Mouse (Mus musculus) activated CD4-positive, CD25-positive, alpha-beta regulatory T cell, adult 4 months (primary cell): ENCODE data around the gene Ap5z1. TPM values are rescaled to one million over a fixed set of nuclear protein-coding genes. Genes with fewer than 3 reads are reported as not detected.

Source experiments
- ATAC-seq: one replicate; pipeline ENCODE4 v1.8.0; 2017
- polyA plus RNA-seq, 2 experiments: library from polyadenylated mRNA; unstranded; fragments of 100-300 nt; shearing (Covaris generic); gene quantifications; one replicate each; pipeline ENCODE4 v1.2.1; 2017

Ap5z1 gene
- 10 to 100 TPM; 12.0 to 24.8 TPM for polyA plus RNA-seq

DNA sequence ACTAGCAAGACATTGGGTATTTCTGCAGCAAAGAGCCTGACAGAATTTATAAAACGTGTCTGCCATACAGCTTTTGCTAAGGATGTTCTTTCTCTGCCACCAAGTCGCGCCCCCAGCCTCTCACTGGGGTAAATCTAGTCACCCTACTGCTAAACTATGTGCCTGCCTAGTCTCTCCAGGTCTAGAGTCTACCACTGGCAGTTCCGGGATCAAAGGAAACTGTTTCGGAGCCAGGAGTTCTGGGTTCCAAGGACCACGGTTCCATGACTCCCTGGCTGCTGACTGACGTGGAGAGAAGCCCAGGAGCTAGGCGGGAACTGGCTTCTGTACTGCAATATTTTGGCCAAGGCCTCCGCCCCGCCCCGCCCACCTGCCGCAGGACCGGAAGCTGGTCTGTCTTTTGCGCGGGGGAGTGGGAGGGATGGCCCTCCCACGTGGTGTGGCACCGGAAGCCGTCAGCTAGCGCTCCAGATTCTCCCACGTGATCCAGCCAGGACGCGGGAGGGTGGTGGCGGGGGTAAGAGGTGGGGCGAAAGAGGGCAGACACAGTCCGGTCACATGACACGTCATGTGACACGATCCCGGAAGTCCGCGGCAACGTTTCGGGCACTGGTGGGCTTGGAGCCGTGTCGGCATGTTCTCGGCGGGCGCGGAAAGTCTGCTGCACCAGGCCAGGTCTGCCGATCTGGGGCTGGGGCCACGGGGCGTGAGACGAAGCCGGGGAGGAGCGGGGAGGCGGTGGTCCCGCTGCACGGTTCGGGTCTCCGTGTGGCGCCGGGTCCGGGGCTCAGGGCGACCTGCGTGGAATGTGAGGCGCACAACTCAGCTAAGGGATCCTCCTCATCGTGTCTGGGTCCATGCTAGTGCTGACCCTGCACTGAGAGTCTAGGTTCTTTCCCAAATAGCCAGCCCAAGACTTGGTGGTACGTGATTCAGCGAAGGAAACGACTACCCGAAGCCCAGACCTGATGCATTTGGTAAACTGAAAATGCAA lies at the start of gene Ap5z1:
TSS of gene Ap5z1 (plus strand) at position 484 of the 994 bp plus-strand sequence.
- peak; percentile 93 for ATAC-seq

- ATAC-seq = no peak
These were observed 48.3 kb upstream of the Ap5z1 start for GRCm38 (mm10) chr5:142415401-142415800.

GRCm38 (mm10) chr5:142416070-142416775 lies 47.5 kb upstream of the Ap5z1 start:
- ATAC-seq = peak; percentile 97

DNA sequence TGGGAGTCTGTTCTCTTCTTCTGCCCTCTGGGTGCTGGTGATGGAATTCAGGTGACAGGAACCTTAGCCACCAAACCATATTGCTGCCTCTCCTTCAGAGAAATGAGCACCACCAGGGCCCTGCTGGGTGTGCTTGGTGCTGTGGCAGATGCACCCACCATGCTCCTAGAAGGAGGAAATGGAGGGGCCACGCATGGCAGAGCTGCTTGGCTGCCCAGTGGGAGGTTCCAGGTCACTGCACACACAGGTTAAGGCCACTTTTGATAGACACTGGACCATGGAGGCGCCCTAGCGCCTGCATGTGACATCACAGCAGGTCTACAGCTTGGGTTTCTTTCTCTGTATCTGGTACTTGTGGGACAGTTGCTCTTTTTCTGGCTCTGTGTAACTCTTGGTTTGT lies 46.6 kb upstream of the Ap5z1 start:
- ATAC-seq = no peak

DNA sequence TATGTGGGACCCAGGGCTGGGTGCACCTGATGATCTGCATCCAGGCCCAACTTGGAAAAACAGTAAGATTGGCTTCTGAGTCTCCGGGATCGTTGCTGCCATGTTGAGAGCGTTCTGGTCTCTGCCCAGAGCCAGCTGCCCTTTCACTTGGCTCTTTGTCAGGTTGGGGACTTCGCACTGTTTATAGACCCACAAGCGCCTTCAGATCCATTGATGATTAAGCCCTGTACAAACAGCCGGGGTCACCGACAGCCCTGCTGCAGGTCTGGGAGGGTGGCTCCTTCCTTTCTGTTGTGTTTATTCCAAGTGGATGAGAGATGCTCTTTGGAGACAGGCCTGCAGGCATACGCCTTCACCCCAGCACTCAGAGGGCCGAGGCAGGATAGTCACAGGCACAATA lies 45.9 kb upstream of the Ap5z1 start:
- ATAC-seq = no peak

- no peak for ATAC-seq
These were observed 45.3 kb upstream of the Ap5z1 start for GRCm38 (mm10) chr5:142418419-142418818.

DNA sequence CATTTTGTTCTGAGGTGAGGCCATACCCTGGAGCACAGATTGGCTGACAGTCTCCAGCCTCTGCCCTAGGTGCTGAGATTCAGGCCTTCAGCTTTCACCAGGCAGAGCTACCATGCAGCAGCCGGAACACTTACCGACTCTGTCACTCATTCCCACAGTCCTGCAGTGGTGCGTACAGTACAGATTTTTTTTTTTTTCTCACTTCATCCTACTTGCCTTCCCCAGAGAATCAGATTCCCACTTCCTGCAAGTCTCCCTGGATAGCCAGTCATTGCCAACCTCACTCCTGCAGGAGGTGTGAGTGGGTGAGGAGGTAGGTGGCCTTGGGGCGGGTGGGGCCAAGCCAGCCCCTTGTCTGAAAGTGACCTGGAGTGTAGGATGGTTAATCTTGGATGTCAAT lies 43.4 kb upstream of the Ap5z1 start:
- ATAC-seq = no peak

DNA sequence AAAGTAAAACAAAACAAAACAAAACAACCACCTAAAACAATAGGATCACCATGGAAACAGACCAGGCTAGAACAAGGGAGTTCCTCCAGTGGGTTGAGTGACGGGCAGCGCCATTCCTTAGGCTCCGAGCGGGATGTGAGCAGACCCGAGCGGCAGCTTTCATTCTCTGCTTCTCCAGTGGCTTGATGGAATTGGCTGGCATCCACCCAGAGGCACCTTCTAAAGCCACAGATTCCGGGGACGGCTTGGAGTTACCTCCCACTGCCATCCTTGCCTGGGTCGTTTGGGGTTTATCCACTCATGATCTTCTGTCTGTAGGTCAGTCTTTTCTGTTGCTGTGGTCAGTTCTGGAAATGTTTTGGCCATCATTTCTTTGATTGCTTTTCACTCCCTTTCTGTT lies 42.8 kb upstream of the Ap5z1 start:
- ATAC-seq = no peak

DNA sequence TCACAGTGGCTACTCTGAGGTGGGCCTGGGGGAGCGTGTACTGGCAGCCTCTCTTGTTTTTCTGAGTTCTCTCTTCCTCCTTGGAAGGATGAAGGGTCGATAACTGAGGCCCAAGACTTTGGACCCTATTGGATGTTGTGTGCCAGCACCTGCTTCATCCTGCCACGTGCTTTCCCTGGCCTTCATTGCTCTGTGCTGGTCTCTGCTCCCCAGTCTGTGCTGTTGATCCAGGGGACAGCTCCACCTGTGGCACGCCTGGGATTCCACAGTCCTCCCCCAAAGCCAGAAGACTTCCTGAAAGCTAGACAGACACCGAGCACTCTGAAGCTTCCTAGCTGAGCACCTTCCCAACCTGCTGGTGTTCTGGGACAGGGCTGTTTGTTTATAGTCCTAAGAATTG lies 41.9 kb upstream of the Ap5z1 start:
- no peak for ATAC-seq

DNA sequence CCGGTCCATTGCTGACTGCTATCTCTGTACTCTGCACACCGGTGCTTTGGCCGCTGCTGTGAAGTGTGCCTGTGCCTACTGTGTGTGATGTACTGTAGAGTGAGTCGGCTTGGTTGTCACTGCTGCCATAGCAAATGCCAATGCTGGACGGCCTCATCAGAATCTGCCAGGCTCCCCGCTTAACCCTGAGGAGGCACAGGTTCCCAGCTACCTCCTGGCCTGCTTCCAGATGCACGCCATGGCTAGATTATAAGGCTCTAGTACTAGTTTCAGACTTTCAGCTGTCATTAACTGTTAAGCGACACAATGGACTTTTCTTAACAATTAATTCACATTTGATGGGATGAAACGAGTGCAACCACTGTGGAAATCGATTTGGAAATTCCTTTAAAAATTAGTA lies 40.6 kb upstream of the Ap5z1 start:
- no peak for ATAC-seq

GRCm38 (mm10) chr5:142423701-142424100 lies 40.0 kb upstream of the Ap5z1 start:
- ATAC-seq = no peak

DNA sequence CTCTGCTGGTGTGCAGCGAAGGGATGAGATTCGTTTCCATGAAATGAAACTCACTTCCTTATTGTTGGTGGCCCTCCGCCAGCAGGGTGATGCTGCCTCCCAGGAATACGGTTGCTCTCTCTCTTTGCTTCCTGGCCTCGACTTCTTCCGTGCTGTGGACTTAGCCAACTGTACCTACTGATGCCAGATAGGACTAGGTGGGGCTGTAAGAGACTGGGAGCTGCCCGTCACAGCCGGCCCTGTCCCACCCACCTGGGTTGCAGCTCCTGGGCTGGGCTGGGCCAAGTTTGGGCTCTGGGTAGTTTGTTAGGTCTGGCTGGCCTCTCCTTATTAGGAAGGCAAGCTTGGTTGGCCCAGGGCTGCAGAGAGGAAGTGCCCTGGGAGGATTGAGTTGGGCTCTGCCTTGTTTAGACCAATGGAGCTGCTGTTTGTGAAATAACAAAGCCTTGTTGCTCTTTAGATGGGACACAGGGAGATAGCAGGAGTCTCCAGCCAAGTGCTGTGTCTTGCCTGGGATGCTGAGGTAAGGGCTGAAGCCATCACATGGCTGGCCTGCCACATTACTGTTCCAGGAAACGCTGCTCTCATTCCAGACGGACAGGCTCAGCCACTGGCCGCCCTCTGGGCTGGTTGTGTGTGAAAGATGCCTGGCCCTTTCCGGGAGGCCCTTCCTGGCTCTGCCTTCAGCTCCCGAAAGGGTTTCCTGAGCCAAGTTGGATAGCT lies 39.0 kb upstream of the Ap5z1 start:
- ATAC-seq = no peak

- ATAC-seq = no peak
These were observed 37.3 kb upstream of the Ap5z1 start for GRCm38 (mm10) chr5:142426476-142426875.

DNA sequence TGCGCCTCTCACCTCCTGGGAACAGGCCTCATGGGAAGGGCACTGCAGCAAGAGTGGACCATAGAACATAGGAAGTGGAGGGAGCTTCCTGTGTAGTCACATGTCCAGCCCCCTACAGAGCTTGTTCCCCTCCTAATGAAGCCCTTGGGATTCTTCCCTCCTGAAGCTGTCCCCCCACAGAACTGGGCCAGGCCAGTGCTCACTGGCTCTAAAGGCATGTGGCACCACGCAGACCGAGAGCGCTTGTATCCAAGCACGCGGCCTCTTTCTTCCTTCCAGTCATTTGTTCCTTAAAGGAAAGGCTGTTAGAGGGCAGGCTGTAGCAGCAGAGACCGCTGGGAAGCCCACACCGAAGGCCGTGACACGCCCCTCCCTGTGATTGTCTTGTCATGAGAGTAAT lies 35.9 kb upstream of the Ap5z1 start:
- ATAC-seq = no peak

GRCm38 (mm10) chr5:142428691-142429090 lies 35.1 kb upstream of the Ap5z1 start:
- ATAC-seq = no peak

DNA sequence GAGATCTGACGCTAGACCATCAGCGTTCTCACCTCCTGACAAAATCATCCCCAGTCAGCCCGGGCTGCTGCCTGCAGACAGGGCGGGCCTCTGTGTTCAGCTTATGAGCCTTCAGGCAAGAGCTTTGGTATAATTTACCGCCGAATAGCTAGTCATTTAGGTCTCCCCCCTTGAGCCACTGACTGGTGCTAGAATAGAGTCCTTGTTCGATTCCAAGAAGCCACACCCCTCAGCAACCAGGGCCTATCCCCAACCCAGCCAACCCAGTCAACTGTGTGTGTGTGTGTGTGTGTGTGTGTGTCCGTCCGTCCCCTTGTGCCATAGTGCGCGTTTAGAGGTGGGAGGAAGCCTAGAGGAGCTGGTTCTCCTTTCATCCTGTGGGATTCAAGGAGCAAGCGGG lies 32.7 kb upstream of the Ap5z1 start:
- ATAC-seq = no peak

GRCm38 (mm10) chr5:142431811-142432434 lies 31.8 kb upstream of the Ap5z1 start:
- ATAC-seq = no peak

- no peak for ATAC-seq
These were observed 31.0 kb upstream of the Ap5z1 start for GRCm38 (mm10) chr5:142432695-142433094.

DNA sequence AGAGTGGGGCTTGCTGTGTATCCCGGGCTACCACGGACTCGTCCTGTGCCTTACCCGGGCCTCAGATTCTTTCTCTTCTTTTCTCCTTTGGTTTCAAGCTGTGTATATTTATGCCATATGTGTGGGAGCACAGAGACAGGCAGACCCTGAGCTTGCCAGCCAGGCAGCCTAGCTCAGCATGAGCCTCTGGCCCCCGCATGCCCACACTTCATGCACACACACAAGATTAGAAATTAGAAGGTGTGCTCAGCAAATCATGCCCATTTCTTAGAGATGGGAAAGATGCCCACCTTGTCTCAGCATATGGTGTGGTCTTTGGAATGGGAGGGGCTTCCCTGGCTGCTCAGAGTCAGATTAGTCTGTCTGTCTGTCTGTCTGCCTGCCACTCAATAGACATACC lies 29.7 kb upstream of the Ap5z1 start:
- ATAC-seq = no peak

- ATAC-seq = no peak
These were observed 28.0 kb upstream of the Ap5z1 start for GRCm38 (mm10) chr5:142435736-142436135.

- ATAC-seq = no peak
These were observed 25.3 kb upstream of the Ap5z1 start for GRCm38 (mm10) chr5:142438380-142438938.

GRCm38 (mm10) chr5:142439911-142440432 lies 23.8 kb upstream of the Ap5z1 start:
- ATAC-seq = no peak
